ENCODE assay signal across 13 mouse cellular contexts in the genomic region with DNA sequence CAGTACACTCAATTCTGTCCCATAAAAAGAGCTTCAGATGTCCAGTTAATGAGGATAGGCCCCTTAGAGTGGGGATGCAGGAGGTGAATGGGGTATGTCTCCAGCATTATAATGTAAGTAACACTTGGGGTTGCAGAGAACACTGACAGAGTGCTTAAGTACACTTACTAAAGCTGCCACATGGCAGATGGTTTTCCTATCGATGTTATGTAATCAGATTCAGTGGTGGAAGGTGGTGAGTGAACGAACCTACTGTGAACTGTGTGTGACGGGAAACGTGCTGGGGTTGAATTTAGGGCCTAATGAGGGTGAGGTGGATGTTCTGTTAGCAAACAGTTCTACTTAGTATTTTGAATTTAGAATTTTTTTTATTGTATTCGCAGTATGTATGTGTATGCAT.
"Had no signal": no experiment of that assay in that cellular context is flagged by ENCODE, and none has a peak within 500 bp of the region (broad histone marks: within the 10 kb centered on the region; RNA-seq: fewer than 3 reads in every experiment).

No protein-coding gene starts in this region.

- DNase-seq: kidney, postnatal 14 days; layer of hippocampus, adult 9-11 months; layer of hippocampus, postnatal 36 days; liver, embryonic 13.5 days; lung, adult 18-20 months; retina, postnatal 1 day; right cerebral cortex, postnatal 4 days; spleen, adult 18-20 months; thymus, postnatal 36 days had no signal

- H3K4me3 ChIP-seq: kidney, embryonic 15.5 days; limb, embryonic 15.5 days; liver, embryonic 13.5 days; midbrain, embryonic 12.5 days; neural tube, embryonic 13.5 days had no signal

- H3K27ac ChIP-seq: kidney, embryonic 15.5 days; limb, embryonic 15.5 days; liver, embryonic 13.5 days; midbrain, embryonic 12.5 days; neural tube, embryonic 13.5 days had no signal
